Mouse (Mus musculus): Measurements from ENCODE around the gene Arf5. TPM values are rescaled to one million over a fixed set of nuclear protein-coding genes. Genes with fewer than 3 reads are reported as not detected.

The Arf5 gene
- polyA plus RNA-seq, 1 experiment from 2014 or later: 472 TPM

GRCm38 (mm10) chr6:28474839-28475238 is 51.5 kb downstream of the Arf5 start, which contains the start of gene Snd1:
Gene Snd1, plus strand, starts transcription at chr6:28475139.
- H3K36me3 ChIP-seq (ENCODE audit: control insufficient read depth, insufficient read depth, low read length): no peaks in the 10 kb centered on the region
- WGBS: 89% methylated on average over 5 of the region's 5 CpGs
- H3K4me1 ChIP-seq (ENCODE audit: control insufficient read depth, insufficient read depth, low read depth, low read length): peaks cover 3% of the 10 kb centered on the region; the same call in 1 of the 2 replicates
- no peak within 1 kb of the TSS for H3K27ac ChIP-seq (ENCODE audit: low read depth, low read length)
- H3K27me3 ChIP-seq (replicated peaks; ENCODE audit: control insufficient read depth, insufficient read depth, low read length): no peaks in the 10 kb centered on the region
- no peak for ATAC-seq
- H3K9ac ChIP-seq (ENCODE audit: low read depth, low read length): no peak within 1 kb of the TSS
- H3K9me3 ChIP-seq (ENCODE audit: control insufficient read depth, low read length): no peaks in the 10 kb centered on the region
- no peak within 1 kb of the TSS for H3K4me3 ChIP-seq (ENCODE audit: low read length)
- H3K4me2 ChIP-seq (ENCODE audit: low read length): no peak within 1 kb of the TSS

Other genes starting within 250 kb of the Arf5 start
- 15.0 and 18.2 TPM in 2 replicates for gene Zfp800, start 25.6 kb upstream of the Arf5 start, polyA plus RNA-seq (2015; fragmentation: Nextera tagmentation; extraction: Ambion mirVana)
- gene Fscn3, start 4.2 kb downstream of the Arf5 start, polyA plus RNA-seq (2015; fragmentation: Nextera tagmentation; extraction: Ambion mirVana): not detected in 2 replicates
- gene Gcc1, start 4.8 kb downstream of the Arf5 start, polyA plus RNA-seq (2015; fragmentation: Nextera tagmentation; extraction: Ambion mirVana): 10.4 and 12.6 TPM in 2 replicates
- 0.29 TPM in 1 of 2 replicates, not detected in the other for gene Pax4, start 25.8 kb downstream of the Arf5 start, polyA plus RNA-seq (2015; fragmentation: Nextera tagmentation; extraction: Ambion mirVana)
- 69.7 and 84.6 TPM in 2 replicates for gene Snd1, start 51.6 kb downstream of the Arf5 start, polyA plus RNA-seq (2015; fragmentation: Nextera tagmentation; extraction: Ambion mirVana)

Data from hindbrain, embryonic 16.5 days (tissue).